Mouse (Mus musculus): ENCODE measurements at regions not wholly inside any gene's neighbourhood (a gene's known extent, or its start where the extent isn't known, plus 50 kb on each side); places are given as distances from the start of the nearest gene placed in this dataset.

- TF ChIP-seq CTCF (IDR thresholded peaks at IDR 0.05; ENCODE audit: low read depth) (no peak), EP300 (IDR thresholded peaks at IDR 0.05; ENCODE audit: low read depth) (no peak)
These were observed 208.9 kb upstream of the Marcks start for GRCm38 (mm10) chr10:37347661-37348060.
